Mouse (Mus musculus) naive thymus-derived CD4-positive, alpha-beta T cell, adult 2 months (primary cell): ENCODE data around the gene Fbxw4.

Source experiments
- DNase-seq: peaks from one replicate; pipeline ENCODE4 v3.0.0-alpha.2; 2011; ENCODE audit warnings: low read depth

The Fbxw4 gene

GRCm38 (mm10) chr19:45541409-45542041, 118.6 kb downstream of the Fbxw4 start:
- DNase-seq: peak; percentile 39

GRCm38 (mm10) chr19:45540657-45541408, 119.3 kb downstream of the Fbxw4 start:
- no peak for DNase-seq

- peak; percentile 77 for DNase-seq
These were observed 122.6 kb downstream of the Fbxw4 start for GRCm38 (mm10) chr19:45537505-45537904.

- DNase-seq: no peak
These were observed 124.2 kb downstream of the Fbxw4 start for GRCm38 (mm10) chr19:45535929-45536328.

GRCm38 (mm10) chr19:45535214-45535735, 124.8 kb downstream of the Fbxw4 start:
- no peak for DNase-seq

GRCm38 (mm10) chr19:45533617-45534016, 126.5 kb downstream of the Fbxw4 start:
- DNase-seq: no peak

- no peak for DNase-seq
These were observed 128.6 kb downstream of the Fbxw4 start for GRCm38 (mm10) chr19:45531554-45531953.

- no peak for DNase-seq
These were observed 129.7 kb downstream of the Fbxw4 start for GRCm38 (mm10) chr19:45530200-45530995.

GRCm38 (mm10) chr19:45529294-45529693, 130.8 kb downstream of the Fbxw4 start:
- no peak for DNase-seq
